Mouse (Mus musculus): ENCODE measurements around the gene Rnf24. TPM values are rescaled to one million over a fixed set of nuclear protein-coding genes. Genes with fewer than 3 reads are reported as not detected.

The Rnf24 gene
- 1.7 and 2.0 TPM in 2 replicates for polyA plus RNA-seq (2015; fragmentation: Nextera tagmentation; extraction: Ambion mirVana)

DNA sequence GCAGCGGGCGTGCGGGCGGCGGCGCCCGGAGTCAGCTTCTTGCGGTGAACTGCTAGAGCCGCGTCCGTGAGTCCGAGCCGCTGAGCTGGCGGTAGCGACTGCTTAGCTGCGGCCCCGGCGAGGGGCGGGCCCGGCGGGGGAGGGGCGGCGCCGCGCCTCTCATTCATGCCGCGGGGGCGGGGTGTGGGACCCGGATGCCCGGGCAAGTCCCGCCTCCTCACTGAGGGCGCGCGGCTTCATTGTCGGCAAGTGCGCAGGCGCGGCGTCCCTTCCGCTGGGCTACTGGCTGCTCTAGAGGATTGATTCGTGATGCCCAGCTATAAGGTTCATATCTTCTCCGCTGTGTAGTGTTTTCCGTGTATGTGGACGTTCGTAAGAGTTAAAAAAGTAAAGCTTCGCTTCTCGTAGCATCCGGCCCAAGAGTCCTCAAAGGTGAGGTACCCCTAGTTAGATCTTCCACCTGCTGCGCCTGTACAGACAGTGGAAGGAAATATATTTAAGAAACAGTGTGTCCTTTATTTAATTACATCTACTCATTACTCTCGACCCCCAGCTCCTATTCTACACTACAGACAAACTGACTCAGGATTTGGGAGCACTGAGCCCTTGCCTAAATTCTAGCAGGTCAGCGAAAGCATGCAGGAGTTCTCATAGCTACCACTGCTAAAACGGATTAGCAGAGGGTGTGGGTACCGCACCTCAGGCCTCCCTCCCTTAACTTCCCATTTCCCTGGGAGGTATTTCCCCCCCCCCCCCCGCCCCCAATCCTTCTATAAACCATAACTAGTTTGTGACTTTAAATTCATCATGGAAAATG, at the start of gene Rnf24:
Rnf24 (minus strand) TSS at position 146 of the 817 bp plus-strand sequence.
- H3K9ac ChIP-seq (ENCODE audit: low read length), result peak within 1 kb of the TSS; percentile 96
- H3K4me3 ChIP-seq (ENCODE audit: low read length), result peak within 1 kb of the TSS; percentile 100
- H3K36me3 ChIP-seq (ENCODE audit: control insufficient read depth, insufficient read depth), result no peaks in the 10 kb centered on the region
- ATAC-seq (replicated peaks; ENCODE audit: extremely low read depth, insufficient read depth, low FRiP score), result peak; percentile 98
- 1% methylated on average over 45 of the region's 54 CpGs for WGBS
- no peaks in the 10 kb centered on the region for H3K27me3 ChIP-seq (ENCODE audit: control insufficient read depth, insufficient read depth, low read length)
- H3K4me1 ChIP-seq (ENCODE audit: control insufficient read depth, insufficient read depth, low read length), result peaks cover 10% of the 10 kb centered on the region
- no peaks in the 10 kb centered on the region for H3K9me3 ChIP-seq (replicated peaks; ENCODE audit: control insufficient read depth, low read length)
- peak within 1 kb of the TSS; percentile 91 for H3K27ac ChIP-seq (ENCODE audit: low read length)
- H3K4me2 ChIP-seq (ENCODE audit: low read depth, low read length), result peak within 1 kb of the TSS; percentile 97

GRCm38 (mm10) chr2:131401794-131402495, 49.3 kb upstream of the Rnf24 start:
- WGBS, result 38% methylated on average over 8 of the region's 8 CpGs
- Histone ChIP-seq H3K27ac (ENCODE audit: low read length) (peak overlapping the region; percentile 53), H3K9ac (ENCODE audit: low read length) (no peak overlapping the region), H3K4me2 (ENCODE audit: low read depth, low read length) (no peak overlapping the region), H3K36me3 (ENCODE audit: control insufficient read depth, insufficient read depth) (no peaks in the 10 kb centered on the region), H3K4me1 (ENCODE audit: control insufficient read depth, insufficient read depth, low read length) (no peaks in the 10 kb centered on the region), H3K4me3 (ENCODE audit: low read length) (no peak overlapping the region), H3K27me3 (ENCODE audit: control insufficient read depth, insufficient read depth, low read length) (no peaks in the 10 kb centered on the region), H3K9me3 (replicated peaks; ENCODE audit: control insufficient read depth, low read length) (no peaks in the 10 kb centered on the region)
- ATAC-seq (replicated peaks; ENCODE audit: extremely low read depth, insufficient read depth, low FRiP score), result peak; percentile 86

DNA sequence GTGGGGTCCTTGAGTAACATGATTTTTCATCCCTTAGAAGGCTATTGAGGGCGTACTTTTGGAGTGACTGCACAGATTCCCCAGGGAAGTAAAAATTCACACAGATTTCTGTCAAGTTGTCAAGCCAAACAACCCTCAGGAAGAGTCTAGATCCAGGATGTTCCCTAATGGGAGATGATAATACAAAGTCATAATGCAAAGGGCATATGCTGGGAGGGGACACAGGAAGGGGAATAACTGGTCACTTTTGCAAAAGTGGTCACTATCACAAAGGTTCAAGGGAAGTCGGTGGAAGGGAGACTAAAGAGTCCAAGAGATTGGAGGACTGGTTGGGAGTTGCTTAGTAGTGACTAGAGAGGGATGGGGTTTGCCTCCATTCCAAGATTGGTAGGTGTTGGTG, 48.2 kb upstream of the Rnf24 start:
- no peak overlapping the region for H3K27ac ChIP-seq (ENCODE audit: low read length)

DNA sequence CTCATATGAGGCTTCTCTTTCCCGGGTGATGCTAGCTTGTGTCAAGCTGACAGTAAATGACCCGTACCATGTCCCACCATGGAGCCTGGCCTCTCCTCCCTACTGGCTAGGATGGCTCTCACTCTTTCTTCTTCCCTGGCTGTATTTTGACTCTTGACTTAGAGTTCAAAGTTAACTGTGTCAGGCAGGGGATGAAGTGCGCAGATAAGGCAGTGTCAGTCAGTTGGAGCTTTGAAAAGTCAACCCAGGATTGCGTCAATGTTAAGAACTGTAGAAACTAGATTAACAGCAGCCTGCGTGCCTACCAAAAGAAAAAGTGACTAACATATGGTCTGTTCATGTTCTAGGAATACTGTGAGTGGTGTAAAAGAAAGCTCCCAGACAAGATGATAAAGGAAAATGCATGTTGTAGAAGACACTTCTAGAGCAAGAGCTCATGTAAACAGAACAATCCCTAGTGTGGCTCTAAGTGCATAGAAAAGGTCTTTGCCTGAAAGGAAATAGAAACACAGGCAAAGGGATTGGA, 44.7 kb upstream of the Rnf24 start:
- Histone ChIP-seq H3K9me3 (replicated peaks; ENCODE audit: control insufficient read depth, low read length) (no peaks in the 10 kb centered on the region), H3K27me3 (ENCODE audit: control insufficient read depth, insufficient read depth, low read length) (no peaks in the 10 kb centered on the region)
- ATAC-seq (replicated peaks; ENCODE audit: extremely low read depth, insufficient read depth, low FRiP score), result no peak

More for the DNA sequence above, 48.2 kb upstream of the Rnf24 start:
- Histone ChIP-seq H3K36me3 (ENCODE audit: control insufficient read depth, insufficient read depth) (no peaks in the 10 kb centered on the region), H3K4me3 (ENCODE audit: low read length) (no peak overlapping the region), H3K9ac (ENCODE audit: low read length) (no peak overlapping the region), H3K27me3 (ENCODE audit: control insufficient read depth, insufficient read depth, low read length) (no peaks in the 10 kb centered on the region), H3K9me3 (replicated peaks; ENCODE audit: control insufficient read depth, low read length) (no peaks in the 10 kb centered on the region), H3K4me1 (ENCODE audit: control insufficient read depth, insufficient read depth, low read length) (no peaks in the 10 kb centered on the region), H3K4me2 (ENCODE audit: low read depth, low read length) (no peak overlapping the region)
- 71% methylated on average over 2 of the region's 2 CpGs for WGBS
- ATAC-seq (replicated peaks; ENCODE audit: extremely low read depth, insufficient read depth, low FRiP score), result no peak

GRCm38 (mm10) chr2:131386350-131386962, 33.8 kb upstream of the Rnf24 start:
- Histone ChIP-seq H3K4me2 (ENCODE audit: low read depth, low read length) (no peak overlapping the region), H3K9ac (ENCODE audit: low read length) (no peak overlapping the region), H3K9me3 (replicated peaks; ENCODE audit: control insufficient read depth, low read length) (no peaks in the 10 kb centered on the region), H3K36me3 (ENCODE audit: control insufficient read depth, insufficient read depth) (no peaks in the 10 kb centered on the region), H3K4me1 (ENCODE audit: control insufficient read depth, insufficient read depth, low read length) (no peaks in the 10 kb centered on the region), H3K27me3 (ENCODE audit: control insufficient read depth, insufficient read depth, low read length) (no peaks in the 10 kb centered on the region), H3K4me3 (ENCODE audit: low read length) (no peak overlapping the region), H3K27ac (ENCODE audit: low read length) (no peak overlapping the region)
- WGBS, result 73% methylated on average over 10 of the region's 10 CpGs
- no peak for ATAC-seq (replicated peaks; ENCODE audit: extremely low read depth, insufficient read depth, low FRiP score)

More for the DNA sequence above, 44.7 kb upstream of the Rnf24 start:
- Histone ChIP-seq H3K4me1 (ENCODE audit: control insufficient read depth, insufficient read depth, low read length) (peaks cover 7% of the 10 kb centered on the region; the same call in 1 of the 2 replicates), H3K27ac (ENCODE audit: low read length) (no peak overlapping the region), H3K9ac (ENCODE audit: low read length) (no peak overlapping the region), H3K4me3 (ENCODE audit: low read length) (no peak overlapping the region), H3K4me2 (ENCODE audit: low read depth, low read length) (no peak overlapping the region), H3K36me3 (ENCODE audit: control insufficient read depth, insufficient read depth) (no peaks in the 10 kb centered on the region)
- 87% methylated on average over 5 of the region's 5 CpGs for WGBS

- H3K27ac ChIP-seq (ENCODE audit: low read length), result no peak overlapping the region
- no peak overlapping the region for H3K4me2 ChIP-seq (ENCODE audit: low read depth, low read length)
- H3K9me3 ChIP-seq (replicated peaks; ENCODE audit: control insufficient read depth, low read length), result no peaks in the 10 kb centered on the region
- 82% methylated on average over 4 of the region's 4 CpGs for WGBS
- no peak overlapping the region for H3K4me3 ChIP-seq (ENCODE audit: low read length)
- H3K9ac ChIP-seq (ENCODE audit: low read length), result no peak overlapping the region
- no peak for ATAC-seq (replicated peaks; ENCODE audit: extremely low read depth, insufficient read depth, low FRiP score)
- H3K36me3 ChIP-seq (ENCODE audit: control insufficient read depth, insufficient read depth), result no peaks in the 10 kb centered on the region
- no peaks in the 10 kb centered on the region for H3K4me1 ChIP-seq (ENCODE audit: control insufficient read depth, insufficient read depth, low read length)
- H3K27me3 ChIP-seq (ENCODE audit: control insufficient read depth, insufficient read depth, low read length), result no peaks in the 10 kb centered on the region
These were observed 32.5 kb upstream of the Rnf24 start for GRCm38 (mm10) chr2:131385176-131385575.

- no peaks in the 10 kb centered on the region for H3K36me3 ChIP-seq (ENCODE audit: control insufficient read depth, insufficient read depth)
- H3K9me3 ChIP-seq (replicated peaks; ENCODE audit: control insufficient read depth, low read length), result peaks cover 3% of the 10 kb centered on the region; the same call in 1 of the 2 replicates
- H3K4me1 ChIP-seq (ENCODE audit: control insufficient read depth, insufficient read depth, low read length), result peaks cover 5% of the 10 kb centered on the region
- H3K9ac ChIP-seq (ENCODE audit: low read length), result no peak overlapping the region
- H3K27ac ChIP-seq (ENCODE audit: low read length), result no peak overlapping the region
- H3K4me3 ChIP-seq (ENCODE audit: low read length), result no peak overlapping the region
- no peak for ATAC-seq (replicated peaks; ENCODE audit: extremely low read depth, insufficient read depth, low FRiP score)
- WGBS, result 66% methylated on average over 3 of the region's 3 CpGs
- no peaks in the 10 kb centered on the region for H3K27me3 ChIP-seq (ENCODE audit: control insufficient read depth, insufficient read depth, low read length)
- no peak overlapping the region for H3K4me2 ChIP-seq (ENCODE audit: low read depth, low read length)
These were observed 26.8 kb upstream of the Rnf24 start for GRCm38 (mm10) chr2:131379541-131379940.

DNA sequence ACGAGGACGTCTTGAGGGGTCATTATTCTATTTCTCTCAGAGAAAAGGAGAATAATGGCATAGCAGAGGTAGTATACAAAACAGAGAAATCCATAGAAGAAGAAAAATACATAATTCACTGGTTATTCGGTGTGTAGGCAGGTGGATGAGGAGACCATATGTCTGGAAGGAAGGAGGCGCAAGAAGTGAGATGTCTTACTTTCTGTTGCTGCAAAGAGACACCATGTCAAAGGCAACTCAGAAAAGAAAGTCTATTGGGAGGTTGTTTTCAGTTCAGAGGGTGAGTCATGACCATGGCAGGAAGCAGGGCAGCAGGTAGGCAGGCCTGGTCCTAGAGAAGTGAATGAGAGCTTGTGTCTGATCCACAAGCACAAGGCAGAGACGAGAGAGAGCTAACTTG, 26.2 kb upstream of the Rnf24 start:
- H3K36me3 ChIP-seq (ENCODE audit: control insufficient read depth, insufficient read depth), result no peaks in the 10 kb centered on the region
- no peak for ATAC-seq (replicated peaks; ENCODE audit: extremely low read depth, insufficient read depth, low FRiP score)
- H3K9me3 ChIP-seq (replicated peaks; ENCODE audit: control insufficient read depth, low read length), result peaks cover 3% of the 10 kb centered on the region; the same call in 1 of the 2 replicates
- 89% methylated on average over 5 of the region's 5 CpGs for WGBS
- peaks cover 5% of the 10 kb centered on the region for H3K4me1 ChIP-seq (ENCODE audit: control insufficient read depth, insufficient read depth, low read length)
- H3K9ac ChIP-seq (ENCODE audit: low read length), result no peak overlapping the region
- no peaks in the 10 kb centered on the region for H3K27me3 ChIP-seq (ENCODE audit: control insufficient read depth, insufficient read depth, low read length)
- no peak overlapping the region for H3K27ac ChIP-seq (ENCODE audit: low read length)
- no peak overlapping the region for H3K4me2 ChIP-seq (ENCODE audit: low read depth, low read length)
- no peak overlapping the region for H3K4me3 ChIP-seq (ENCODE audit: low read length)

Measured in heart, embryonic 16.5 days (tissue).